Mouse (Mus musculus): ENCODE data around the gene Arap2.

Arap2 gene

GRCm38 (mm10) chr5:62636341-62636740, 129.6 kb downstream of the Arap2 start:
- no peak for DNase-seq (ENCODE audit: low read depth, low spot score)

- no peak for DNase-seq (ENCODE audit: low read depth, low spot score)
Measured at GRCm38 (mm10) chr5:62628901-62629300, 137.1 kb downstream of the Arap2 start.

- DNase-seq (ENCODE audit: low read depth, low spot score) = no peak
Measured at GRCm38 (mm10) chr5:62622848-62623479, 143.0 kb downstream of the Arap2 start.

GRCm38 (mm10) chr5:62618286-62618685, 147.7 kb downstream of the Arap2 start:
- DNase-seq (ENCODE audit: low read depth, low spot score) = no peak

GRCm38 (mm10) chr5:62611990-62612389, 154.0 kb downstream of the Arap2 start:
- no peak for DNase-seq (ENCODE audit: low read depth, low spot score)

GRCm38 (mm10) chr5:62587348-62587747, 178.6 kb downstream of the Arap2 start:
- no peak for DNase-seq (ENCODE audit: low read depth, low spot score)

GRCm38 (mm10) chr5:62582643-62583042, 183.3 kb downstream of the Arap2 start:
- no peak for DNase-seq (ENCODE audit: low read depth, low spot score)

- DNase-seq (ENCODE audit: low read depth, low spot score) = no peak
Measured at GRCm38 (mm10) chr5:62581699-62582098, 184.3 kb downstream of the Arap2 start.

- DNase-seq (ENCODE audit: low read depth, low spot score) = no peak
Measured at GRCm38 (mm10) chr5:62574336-62574844, 191.6 kb downstream of the Arap2 start.
